Mouse (Mus musculus): Measurements from ENCODE around the gene Grem1. TPM values are rescaled to one million over a fixed set of nuclear protein-coding genes. Genes with fewer than 3 reads are reported as not detected.

The Grem1 gene
- polyA plus RNA-seq, 1 experiment from 2014 or later = 0.14 TPM

- Histone ChIP-seq H3K9ac (ENCODE audit: low read depth, low read length) (no peak overlapping the region), H3K36me3 (ENCODE audit: insufficient read depth, low read length) (no peaks in the 10 kb centered on the region), H3K4me1 (replicated peaks; ENCODE audit: insufficient read depth, low read length) (no peaks in the 10 kb centered on the region), H3K4me3 (replicated peaks; ENCODE audit: low read depth, low read length) (no peak overlapping the region), H3K4me2 (ENCODE audit: low read length) (no peak overlapping the region), H3K27ac (no peak overlapping the region), H3K9me3 (replicated peaks; ENCODE audit: low read length) (no peaks in the 10 kb centered on the region), H3K27me3 (ENCODE audit: insufficient read depth, low read length) (no peaks in the 10 kb centered on the region)
- no peak for DNase-seq (ENCODE audit: low spot score)
- WGBS = 59% methylated on average over 13 of the region's 13 CpGs
- no peak for TF ChIP-seq CTCF (IDR thresholded peaks at IDR 0.05; ENCODE audit: low read depth)
- no peak for ATAC-seq (replicated peaks; ENCODE audit: low FRiP score, low read depth)
Measured at GRCm38 (mm10) chr2:113798605-113799004, 40.2 kb upstream of the Grem1 start.

- no peaks in the 10 kb centered on the region for H3K27me3 ChIP-seq (ENCODE audit: insufficient read depth, low read length)
- ATAC-seq (replicated peaks; ENCODE audit: low FRiP score, low read depth) = no peak
- no peak overlapping the region for H3K4me2 ChIP-seq (ENCODE audit: low read length)
- H3K4me1 ChIP-seq (replicated peaks; ENCODE audit: insufficient read depth, low read length) = no peaks in the 10 kb centered on the region
- no peak for TF ChIP-seq CTCF (IDR thresholded peaks at IDR 0.05; ENCODE audit: low read depth)
- no peaks in the 10 kb centered on the region for H3K9me3 ChIP-seq (replicated peaks; ENCODE audit: low read length)
- no peaks in the 10 kb centered on the region for H3K36me3 ChIP-seq (ENCODE audit: insufficient read depth, low read length)
- H3K4me3 ChIP-seq (replicated peaks; ENCODE audit: low read depth, low read length) = no peak overlapping the region
- H3K9ac ChIP-seq (ENCODE audit: low read depth, low read length) = no peak overlapping the region
- 72% methylated on average over 4 of the region's 4 CpGs for WGBS
- no peak for DNase-seq (ENCODE audit: low spot score)
- no peak overlapping the region for H3K27ac ChIP-seq
Measured at GRCm38 (mm10) chr2:113795186-113795585, 36.7 kb upstream of the Grem1 start.

DNA sequence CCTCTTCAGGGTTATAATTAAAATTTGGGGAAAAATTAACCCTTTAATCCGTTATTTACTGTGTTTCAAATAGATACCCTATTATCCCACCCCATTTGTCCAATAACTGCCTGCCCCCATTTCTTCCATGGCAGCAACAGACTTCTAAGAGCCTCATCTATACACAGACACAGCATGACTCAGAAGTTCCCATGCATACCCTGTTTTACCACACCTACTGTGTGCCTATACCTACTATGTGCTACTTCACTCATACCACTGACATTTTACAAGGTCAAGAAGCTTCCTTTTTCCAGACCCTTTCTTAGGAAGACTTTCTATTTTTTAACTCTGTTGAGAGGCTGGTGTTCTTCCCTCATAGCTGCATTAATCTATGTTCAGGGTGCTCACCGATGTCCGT lies 35.1 kb upstream of the Grem1 start:
- DNase-seq (ENCODE audit: low spot score) (no peak), ATAC-seq (replicated peaks; ENCODE audit: low FRiP score, low read depth) (no peak)
- no peak overlapping the region for H3K4me2 ChIP-seq (ENCODE audit: low read length)
- 81% methylated on average over 3 of the region's 3 CpGs for WGBS
- no peaks in the 10 kb centered on the region for H3K27me3 ChIP-seq (ENCODE audit: insufficient read depth, low read length)
- TF ChIP-seq CTCF (IDR thresholded peaks at IDR 0.05; ENCODE audit: low read depth) = no peak
- H3K9me3 ChIP-seq (replicated peaks; ENCODE audit: low read length) = no peaks in the 10 kb centered on the region
- no peaks in the 10 kb centered on the region for H3K4me1 ChIP-seq (replicated peaks; ENCODE audit: insufficient read depth, low read length)
- no peak overlapping the region for H3K27ac ChIP-seq
- no peak overlapping the region for H3K9ac ChIP-seq (ENCODE audit: low read depth, low read length)
- H3K4me3 ChIP-seq (replicated peaks; ENCODE audit: low read depth, low read length) = no peak overlapping the region
- H3K36me3 ChIP-seq (ENCODE audit: insufficient read depth, low read length) = no peaks in the 10 kb centered on the region

DNA sequence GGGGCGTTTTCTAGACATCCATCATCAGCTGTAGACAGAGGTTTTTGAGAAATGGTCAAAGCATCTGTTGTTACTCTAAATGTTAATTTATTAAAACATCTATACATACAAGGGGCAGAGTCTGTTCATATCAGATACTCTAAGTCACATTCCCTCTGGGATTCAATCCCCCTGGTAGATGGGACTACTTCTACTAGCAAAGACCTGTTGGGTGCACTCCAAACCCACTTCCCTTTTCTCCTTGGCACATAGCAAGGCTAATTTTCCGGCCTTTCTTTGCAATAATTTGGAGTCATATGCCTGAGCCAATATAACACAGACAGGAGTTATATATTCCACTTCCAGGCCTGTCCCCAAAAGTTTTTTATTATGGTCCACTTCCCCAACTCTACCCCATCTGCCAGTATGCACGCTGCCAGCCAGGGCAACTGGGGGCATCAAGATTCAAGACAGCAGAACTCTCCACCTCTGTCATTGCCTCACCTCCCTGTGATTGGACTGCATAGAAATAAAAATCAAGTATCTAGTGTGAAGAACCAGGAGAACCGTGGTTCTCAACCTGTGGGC lies 30.5 kb upstream of the Grem1 start:
- TF ChIP-seq CTCF (IDR thresholded peaks at IDR 0.05; ENCODE audit: low read depth) = no peak
- WGBS = 82% methylated on average over 4 of the region's 4 CpGs
- H3K4me1 ChIP-seq (replicated peaks; ENCODE audit: insufficient read depth, low read length) = no peaks in the 10 kb centered on the region
- H3K36me3 ChIP-seq (ENCODE audit: insufficient read depth, low read length) = no peaks in the 10 kb centered on the region
- no peak overlapping the region for H3K4me2 ChIP-seq (ENCODE audit: low read length)
- no peak overlapping the region for H3K4me3 ChIP-seq (replicated peaks; ENCODE audit: low read depth, low read length)
- H3K27ac ChIP-seq = no peak overlapping the region
- no peaks in the 10 kb centered on the region for H3K9me3 ChIP-seq (replicated peaks; ENCODE audit: low read length)
- ATAC-seq (replicated peaks; ENCODE audit: low FRiP score, low read depth) = no peak
- H3K27me3 ChIP-seq (ENCODE audit: insufficient read depth, low read length) = no peaks in the 10 kb centered on the region
- no peak for DNase-seq (ENCODE audit: low spot score)
- H3K9ac ChIP-seq (ENCODE audit: low read depth, low read length) = no peak overlapping the region

DNA sequence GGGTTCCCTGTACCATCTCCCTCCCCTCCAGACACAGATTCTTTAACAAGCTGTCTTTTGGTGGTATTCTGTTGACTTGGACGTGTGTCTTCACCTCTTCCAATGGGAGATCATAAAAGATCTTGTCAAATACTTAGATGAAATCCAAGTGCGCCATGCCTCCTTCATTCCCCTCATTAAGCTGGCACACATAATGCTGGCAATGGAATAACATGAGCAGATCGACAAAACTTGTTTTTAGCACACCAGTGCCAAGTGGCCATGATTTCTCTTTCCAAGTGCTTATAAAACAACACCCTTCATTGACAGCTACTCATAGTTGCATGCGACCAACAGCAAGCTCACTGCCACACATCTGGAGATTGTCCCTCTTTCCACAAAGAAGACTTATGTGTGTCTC lies 29.4 kb upstream of the Grem1 start:
- ATAC-seq (replicated peaks; ENCODE audit: low FRiP score, low read depth) (no peak), DNase-seq (ENCODE audit: low spot score) (no peak)
- Histone ChIP-seq H3K9ac (ENCODE audit: low read depth, low read length) (no peak overlapping the region), H3K36me3 (ENCODE audit: insufficient read depth, low read length) (no peaks in the 10 kb centered on the region), H3K4me1 (replicated peaks; ENCODE audit: insufficient read depth, low read length) (no peaks in the 10 kb centered on the region), H3K4me2 (ENCODE audit: low read length) (no peak overlapping the region), H3K9me3 (replicated peaks; ENCODE audit: low read length) (no peaks in the 10 kb centered on the region), H3K27me3 (ENCODE audit: insufficient read depth, low read length) (no peaks in the 10 kb centered on the region), H3K27ac (no peak overlapping the region), H3K4me3 (replicated peaks; ENCODE audit: low read depth, low read length) (no peak overlapping the region)
- TF ChIP-seq CTCF (IDR thresholded peaks at IDR 0.05; ENCODE audit: low read depth) = no peak
- WGBS = 84% methylated on average over 4 of the region's 4 CpGs

DNA sequence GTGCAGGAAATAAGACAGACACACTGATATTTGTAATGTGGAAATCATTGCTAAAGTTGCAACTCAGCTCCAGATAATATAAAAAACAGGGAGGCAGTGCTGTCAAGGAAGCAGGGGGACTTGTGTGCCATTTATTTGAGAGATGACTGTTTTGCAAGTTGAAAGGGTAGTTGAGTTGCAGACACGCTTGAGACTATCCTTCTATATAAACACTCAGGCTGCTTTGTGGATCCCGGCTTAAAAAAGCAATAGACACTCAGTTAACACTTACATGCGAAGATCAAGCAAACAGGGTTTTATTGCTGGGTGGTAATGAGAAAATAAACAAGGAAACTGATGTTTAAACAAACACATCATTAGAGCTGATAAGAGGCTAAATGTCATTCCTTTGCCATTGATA lies 26.4 kb upstream of the Grem1 start:
- WGBS = 7% methylated on average over 3 of the region's 3 CpGs
- Histone ChIP-seq H3K27ac (no peak overlapping the region), H3K9ac (ENCODE audit: low read depth, low read length) (no peak overlapping the region), H3K4me3 (replicated peaks; ENCODE audit: low read depth, low read length) (no peak overlapping the region), H3K9me3 (replicated peaks; ENCODE audit: low read length) (no peaks in the 10 kb centered on the region), H3K27me3 (ENCODE audit: insufficient read depth, low read length) (no peaks in the 10 kb centered on the region), H3K4me2 (ENCODE audit: low read length) (no peak overlapping the region), H3K36me3 (ENCODE audit: insufficient read depth, low read length) (no peaks in the 10 kb centered on the region), H3K4me1 (replicated peaks; ENCODE audit: insufficient read depth, low read length) (no peaks in the 10 kb centered on the region)
- no peak for TF ChIP-seq CTCF (IDR thresholded peaks at IDR 0.05; ENCODE audit: low read depth)
- DNase-seq (ENCODE audit: low spot score) (no peak), ATAC-seq (replicated peaks; ENCODE audit: low FRiP score, low read depth) (no peak)

DNA sequence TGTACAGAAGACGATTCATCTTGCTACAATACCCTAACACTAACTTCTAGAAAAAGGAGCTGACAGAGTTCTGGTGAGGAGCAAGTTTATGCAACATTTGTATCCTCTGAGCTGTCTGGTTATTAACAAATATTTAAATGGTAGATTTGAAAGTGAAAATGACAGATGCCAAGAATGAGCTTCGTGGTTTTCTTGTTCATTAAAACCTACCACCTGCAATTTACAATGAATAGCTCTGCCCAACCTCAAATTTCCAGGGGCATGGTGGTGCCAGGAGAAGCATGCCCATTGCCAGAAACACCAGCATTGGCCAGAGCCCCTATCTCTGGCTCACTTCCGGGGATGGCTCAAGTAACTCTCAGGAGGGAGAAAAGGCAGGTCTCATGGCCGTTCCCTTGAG lies 23.1 kb upstream of the Grem1 start:
- whole genome bisulfite sequencing = 78% methylated on average over 4 of the region's 4 CpGs
- Histone ChIP-seq H3K27ac (no peak overlapping the region), H3K27me3 (ENCODE audit: insufficient read depth, low read length) (no peaks in the 10 kb centered on the region), H3K4me2 (ENCODE audit: low read length) (no peak overlapping the region), H3K4me3 (replicated peaks; ENCODE audit: low read depth, low read length) (no peak overlapping the region), H3K4me1 (replicated peaks; ENCODE audit: insufficient read depth, low read length) (no peaks in the 10 kb centered on the region), H3K9me3 (replicated peaks; ENCODE audit: low read length) (no peaks in the 10 kb centered on the region), H3K36me3 (ENCODE audit: insufficient read depth, low read length) (no peaks in the 10 kb centered on the region), H3K9ac (ENCODE audit: low read depth, low read length) (no peak overlapping the region)
- no peak for DNase-seq (ENCODE audit: low spot score)
- ATAC-seq (replicated peaks; ENCODE audit: low FRiP score, low read depth) = no peak
- TF ChIP-seq CTCF (IDR thresholded peaks at IDR 0.05; ENCODE audit: low read depth) = no peak
